Mouse (Mus musculus) testis, adult 2 months (tissue): ENCODE results near the gene Cactin.

Experiments used
- CTCF ChIP-seq: fragments of 200-500 bp; IDR thresholded peaks from 2 replicates; pipeline ENCODE4 v1.5.1; 2012; ENCODE audit warnings: low read depth, mild to moderate bottlenecking, inconsistent platforms, low read length, moderate library complexity; ENCODE audit not compliant: control insufficient read depth, insufficient read depth, insufficient replicate concordance
- POLR2A ChIP-seq: fragments of 200-500 bp; IDR thresholded peaks from 2 replicates; pipeline ENCODE4 v1.6.1; 2012; ENCODE audit warnings: low read depth, mild to moderate bottlenecking, inconsistent platforms, low read length, moderate library complexity; ENCODE audit not compliant: control insufficient read depth

DNA sequence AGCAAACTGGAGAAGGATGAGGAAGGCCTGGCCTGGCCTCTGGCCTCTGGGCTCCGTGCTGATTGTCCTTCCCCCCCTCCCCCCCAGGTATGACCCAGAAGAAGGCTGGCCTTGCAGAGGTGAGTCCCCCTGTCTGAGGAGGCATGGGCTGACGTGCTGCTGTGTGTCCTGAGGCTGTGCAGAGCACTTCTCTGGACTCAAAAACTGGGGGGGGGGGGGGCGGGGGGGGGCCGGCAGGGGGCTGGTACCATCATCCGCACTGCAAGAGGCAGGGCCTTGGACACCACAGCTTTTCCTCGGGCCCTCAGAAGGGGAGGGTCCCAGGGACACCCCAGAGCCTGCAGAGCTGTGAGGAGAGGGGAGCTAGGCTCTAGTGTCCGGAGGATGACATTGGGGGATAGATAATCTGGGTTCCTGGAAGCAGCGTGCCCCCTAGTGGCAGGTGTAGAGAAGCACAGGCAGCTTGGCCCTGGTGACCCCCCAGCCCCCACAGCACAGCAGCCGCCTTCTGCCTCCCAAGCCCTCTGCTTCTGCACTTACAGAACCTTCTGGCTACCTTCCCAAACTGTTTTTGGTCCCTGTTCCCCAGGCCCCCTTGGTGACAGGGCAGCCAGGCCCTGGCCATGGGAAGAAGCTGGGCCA lies 16.2 kb upstream of the Cactin start:
- TF ChIP-seq CTCF (peak; percentile 88), POLR2A (no peak)
